Mouse (Mus musculus): ENCODE results near the gene Grik4.

Gene Grik4

DNA sequence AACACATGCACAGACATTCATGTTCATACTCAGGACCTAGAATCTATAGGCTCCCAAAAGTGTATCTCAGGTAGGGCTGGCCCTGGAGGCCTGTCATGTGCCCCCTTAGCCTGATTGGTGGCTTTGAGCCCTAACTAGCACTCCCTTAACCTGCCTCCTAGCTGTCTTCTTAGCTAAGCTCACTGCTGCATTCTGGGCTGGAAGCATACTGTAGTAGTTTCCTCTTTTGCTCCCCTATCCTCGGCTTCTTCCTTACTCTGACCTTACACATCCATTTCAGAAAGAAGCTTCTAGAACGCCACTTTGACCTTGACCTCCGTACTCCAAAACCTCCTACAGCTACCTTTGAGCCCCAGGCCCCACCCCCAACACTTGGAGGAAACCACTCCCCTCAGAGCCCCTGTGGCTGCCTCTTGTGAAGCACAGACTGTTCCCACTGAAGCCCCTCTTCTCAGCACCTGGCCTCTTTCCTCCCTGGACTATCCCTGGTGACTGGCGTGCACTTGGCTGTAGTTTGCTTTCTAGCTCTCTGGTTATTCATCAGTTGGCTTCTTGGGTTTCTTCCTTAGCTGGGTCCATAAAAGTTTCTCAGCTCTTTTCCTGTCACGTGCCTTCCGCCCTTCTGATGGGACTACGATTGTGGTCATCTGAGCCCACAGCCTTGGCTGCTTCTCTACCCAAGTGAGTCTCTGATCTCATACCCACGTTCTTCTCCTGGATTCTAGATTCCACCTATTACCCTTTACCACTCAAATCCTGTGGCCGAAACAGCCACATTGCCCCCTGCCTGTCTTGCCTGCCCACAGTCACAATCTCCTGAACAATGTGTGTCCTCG is 84.1 kb downstream of the Grik4 start:
- no peak for DNase-seq (ENCODE audit: low read depth, low spot score)

DNA sequence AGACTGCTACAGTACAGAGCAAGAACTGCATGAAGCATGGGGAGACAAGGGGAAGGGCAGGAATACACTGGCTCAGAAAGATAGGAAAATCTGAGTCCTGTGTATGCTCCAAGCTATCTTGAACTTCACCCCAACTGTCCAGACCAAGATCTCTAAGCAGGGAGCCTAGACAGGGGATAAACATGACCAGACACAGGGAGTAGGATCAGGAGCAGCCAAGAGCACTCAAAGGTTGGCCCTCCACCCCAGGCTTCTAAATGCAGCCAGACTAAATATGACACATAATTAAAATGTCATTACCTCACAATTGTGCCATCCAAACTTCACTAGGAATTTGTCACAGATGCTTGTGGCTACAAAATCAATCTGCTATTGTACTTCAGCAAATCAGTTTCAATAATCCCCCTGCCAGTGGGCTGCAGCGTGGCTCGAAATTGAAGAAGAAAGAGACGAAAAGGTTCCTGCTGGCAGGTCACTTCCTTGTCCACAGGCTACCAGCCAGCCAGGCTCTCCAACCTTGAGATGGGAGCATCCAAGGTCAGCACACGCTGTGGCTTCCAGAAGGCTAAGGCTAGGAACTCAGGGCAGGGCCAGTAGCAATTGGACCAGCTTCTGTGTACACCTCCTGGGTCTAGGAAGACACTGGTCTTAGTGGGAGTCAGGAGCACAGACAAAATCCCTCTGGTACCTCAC is 85.1 kb downstream of the Grik4 start:
- no peak for DNase-seq (ENCODE audit: low read depth, low spot score)

DNA sequence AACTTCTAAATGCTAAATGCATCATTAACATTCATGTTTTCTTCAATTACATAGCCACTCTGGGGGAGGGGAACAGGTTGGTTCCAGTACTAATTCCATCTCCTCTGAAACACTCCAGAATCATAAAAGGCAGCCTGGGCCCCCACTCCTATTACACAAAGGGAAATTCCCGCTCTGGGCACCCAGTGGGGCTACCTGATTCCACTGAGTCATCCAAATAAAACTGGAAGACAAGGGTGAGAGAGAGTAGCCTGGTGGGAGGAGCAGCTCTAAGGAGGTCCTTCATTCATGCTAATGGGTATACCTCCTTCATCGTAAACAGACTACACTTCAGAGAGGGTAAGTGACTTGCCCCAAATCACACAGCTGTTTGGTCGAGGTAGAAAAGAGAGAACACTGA is 85.7 kb downstream of the Grik4 start:
- no peak for DNase-seq (ENCODE audit: low read depth, low spot score)

DNA sequence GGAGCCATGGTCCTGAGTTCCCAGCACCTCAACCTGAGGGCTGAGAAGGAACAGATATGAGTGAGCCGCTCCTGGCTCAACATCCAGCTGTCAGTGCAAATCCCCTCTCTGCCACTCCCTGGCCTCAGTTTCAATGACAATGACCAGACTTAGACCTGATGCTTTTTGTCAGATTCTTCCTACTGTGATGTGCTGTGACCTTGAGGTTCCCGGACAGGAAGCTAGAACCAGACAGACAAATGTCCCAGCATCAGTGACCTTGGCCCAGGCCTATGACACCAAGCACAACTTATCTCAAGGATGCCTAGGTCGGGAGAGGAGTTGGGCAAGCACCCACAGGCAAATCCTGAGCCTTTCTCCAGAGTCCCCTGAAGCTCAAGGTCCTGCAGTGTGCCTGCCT is 86.5 kb downstream of the Grik4 start:
- DNase-seq (ENCODE audit: low read depth, low spot score) = no peak

DNA sequence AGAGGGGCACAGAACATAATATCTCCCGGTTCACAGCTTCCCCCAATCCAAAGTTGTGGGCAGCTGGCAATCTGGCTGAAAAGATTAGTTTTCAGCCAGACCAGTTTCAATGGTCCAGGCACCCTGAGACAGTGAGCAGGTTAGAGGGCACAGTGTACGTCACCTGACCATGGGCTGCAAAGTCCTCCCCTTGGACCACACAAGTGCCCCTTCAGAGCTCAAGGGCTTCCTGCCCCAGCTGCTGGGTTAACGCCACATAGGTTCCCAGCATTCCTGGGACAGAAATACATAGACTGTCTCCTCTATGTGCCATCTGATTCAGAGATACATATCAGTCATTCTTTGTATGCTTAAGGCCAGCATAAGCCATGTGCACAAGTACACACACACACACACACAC is 91.2 kb downstream of the Grik4 start:
- DNase-seq (ENCODE audit: low read depth, low spot score) = no peak

DNA sequence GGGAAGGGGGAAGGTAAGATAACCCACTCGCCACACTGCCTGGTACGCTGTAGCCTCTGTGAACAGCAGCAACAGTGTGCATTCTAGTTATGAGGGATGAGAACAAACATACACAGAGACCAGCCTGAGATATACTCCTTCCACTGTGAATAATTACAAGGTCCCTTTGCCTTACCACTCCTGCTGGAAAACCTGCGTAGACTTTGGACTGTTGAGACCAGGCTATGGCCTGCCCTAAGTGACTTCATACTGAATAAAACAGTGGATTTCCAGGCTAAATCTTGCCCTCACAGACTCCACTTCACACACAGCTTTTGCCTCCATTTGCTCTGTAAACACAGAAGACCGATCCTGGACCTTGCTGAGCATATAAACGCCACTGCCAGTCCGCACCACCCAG is 94.2 kb downstream of the Grik4 start:
- DNase-seq (ENCODE audit: low read depth, low spot score) = no peak

DNA sequence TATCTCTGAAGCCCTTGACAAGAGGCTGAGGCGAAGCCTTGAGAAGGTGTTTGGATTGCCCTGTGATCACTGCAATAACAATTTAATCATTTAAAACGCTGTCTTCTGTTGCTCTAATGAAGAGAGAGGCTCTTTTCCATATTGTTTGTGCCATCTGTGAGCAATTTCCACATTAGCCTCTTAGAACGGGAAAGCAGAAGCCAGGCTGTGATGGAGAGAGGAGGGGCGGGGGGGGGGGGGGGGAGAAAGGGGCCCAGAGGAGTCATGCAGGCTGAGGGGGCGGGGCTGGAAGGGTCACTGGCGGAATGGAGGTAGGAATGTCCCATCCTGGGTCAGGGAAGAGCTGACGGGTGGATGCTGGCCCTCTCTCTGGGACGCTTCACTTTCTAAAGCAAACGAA is 96.2 kb downstream of the Grik4 start:
- no peak for DNase-seq (ENCODE audit: low read depth, low spot score)

DNA sequence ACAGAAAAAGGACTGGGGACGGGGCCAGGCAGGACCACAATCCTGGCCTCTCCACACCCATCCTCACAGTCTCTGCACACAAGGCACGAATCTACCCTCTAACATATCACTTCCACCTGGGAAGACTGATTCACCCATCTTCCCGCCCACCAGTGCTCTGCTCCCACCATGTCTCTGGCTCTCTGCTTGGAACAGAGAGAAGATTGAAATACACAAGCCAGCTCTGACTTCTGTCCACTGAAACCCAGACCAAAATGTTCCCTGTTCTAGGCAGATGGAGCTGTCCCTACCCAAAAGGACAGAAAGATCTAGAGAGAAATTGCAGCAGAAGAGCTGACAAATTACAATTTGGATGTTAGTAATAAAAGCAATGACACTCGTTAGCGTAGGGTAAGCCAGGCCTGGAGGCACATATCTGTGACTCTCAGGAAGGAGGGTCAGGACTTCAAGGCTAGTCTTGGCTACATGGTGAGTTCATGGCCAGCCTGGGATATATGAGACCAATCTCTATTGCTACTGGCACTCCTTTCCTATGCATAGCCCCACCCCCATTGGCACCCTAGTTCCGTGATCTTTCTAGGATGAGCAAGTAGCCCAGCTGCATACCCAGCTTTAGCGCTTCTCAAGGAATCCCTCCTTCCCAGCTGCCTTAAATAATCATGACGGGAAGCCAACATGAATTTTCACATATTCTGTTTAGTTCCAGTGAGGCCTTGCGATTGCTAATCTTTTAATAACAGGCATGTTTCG is 97.4 kb downstream of the Grik4 start:
- DNase-seq (ENCODE audit: low read depth, low spot score) = no peak

DNA sequence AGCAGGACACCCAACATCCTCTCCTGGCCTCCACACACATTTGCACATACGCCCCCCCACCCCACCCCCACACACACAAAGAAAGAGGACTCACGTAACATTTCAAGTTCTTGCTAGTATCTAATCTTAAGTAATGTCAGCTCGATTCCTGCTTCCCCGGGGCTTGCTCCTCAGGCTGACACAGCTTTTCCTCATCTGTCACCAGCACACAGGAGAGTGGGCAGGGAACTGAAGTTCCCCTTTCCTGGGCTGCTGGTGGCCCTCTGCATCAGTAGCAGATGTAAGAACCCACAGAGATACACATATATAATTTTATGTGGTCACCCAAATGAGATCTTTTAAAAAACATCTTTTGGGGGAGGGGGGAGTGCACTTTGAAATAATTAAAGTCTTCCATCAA is 98.2 kb downstream of the Grik4 start:
- DNase-seq (ENCODE audit: low read depth, low spot score) = no peak

DNA sequence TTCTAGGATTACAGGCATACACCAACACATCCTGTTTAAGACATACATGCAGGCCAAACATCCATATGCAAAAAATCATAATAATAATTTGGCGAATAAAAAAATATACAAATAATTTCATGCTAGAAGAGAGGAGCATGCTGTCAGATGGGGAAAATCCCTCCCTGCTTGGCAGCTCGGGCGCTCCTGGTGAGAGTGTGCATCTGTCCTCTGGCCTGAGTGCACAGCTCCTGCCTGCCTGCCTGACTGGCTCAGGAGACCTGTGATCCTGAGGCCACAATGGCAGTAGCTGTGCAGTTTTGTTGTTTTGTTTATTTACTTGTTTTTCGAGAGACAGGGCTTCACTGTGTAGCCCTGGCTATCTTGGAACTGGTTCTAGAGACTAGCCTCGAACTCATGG is 100.0 kb downstream of the Grik4 start:
- no peak for DNase-seq (ENCODE audit: low read depth, low spot score)

DNA sequence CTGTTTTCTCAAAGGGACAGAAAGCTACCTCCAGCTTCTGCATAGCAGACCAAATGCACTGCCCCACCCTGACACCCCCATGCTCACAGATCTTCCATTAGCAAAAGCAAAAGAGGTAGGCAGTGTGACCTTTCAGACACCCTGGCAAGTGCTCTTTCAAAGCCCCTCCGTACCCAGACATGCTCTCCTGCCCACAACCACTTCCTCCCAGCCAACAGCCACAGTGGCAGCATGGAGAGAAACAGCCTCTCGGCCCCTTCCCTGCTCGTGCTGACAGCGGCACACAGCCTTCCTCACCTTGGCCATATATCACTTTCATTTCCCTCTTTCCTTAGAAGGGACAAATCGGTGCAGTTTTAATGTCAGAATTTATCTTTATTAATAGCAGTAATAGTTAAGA is 106.0 kb downstream of the Grik4 start:
- DNase-seq (ENCODE audit: low read depth, low spot score) = no peak

DNA sequence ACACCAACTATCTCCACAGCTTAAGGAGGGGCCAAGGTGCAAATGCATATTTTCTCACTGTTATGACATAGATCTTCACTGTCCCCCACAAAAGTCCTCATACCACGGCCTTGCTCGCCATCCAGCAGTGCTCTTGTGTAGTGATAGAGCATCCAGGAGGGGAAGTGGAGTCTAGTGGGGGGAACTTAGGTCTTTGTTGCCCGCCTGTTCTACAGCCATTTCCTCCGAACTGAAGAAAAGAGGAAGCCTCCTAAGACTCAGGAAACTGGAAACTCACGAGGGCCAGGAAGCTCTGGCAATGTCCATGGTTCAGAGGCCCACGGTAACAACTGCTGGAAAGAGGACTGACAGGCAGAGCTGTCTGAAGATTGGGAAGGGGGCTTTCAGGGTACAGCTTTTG is 106.8 kb downstream of the Grik4 start:
- DNase-seq (ENCODE audit: low read depth, low spot score) = no peak

DNA sequence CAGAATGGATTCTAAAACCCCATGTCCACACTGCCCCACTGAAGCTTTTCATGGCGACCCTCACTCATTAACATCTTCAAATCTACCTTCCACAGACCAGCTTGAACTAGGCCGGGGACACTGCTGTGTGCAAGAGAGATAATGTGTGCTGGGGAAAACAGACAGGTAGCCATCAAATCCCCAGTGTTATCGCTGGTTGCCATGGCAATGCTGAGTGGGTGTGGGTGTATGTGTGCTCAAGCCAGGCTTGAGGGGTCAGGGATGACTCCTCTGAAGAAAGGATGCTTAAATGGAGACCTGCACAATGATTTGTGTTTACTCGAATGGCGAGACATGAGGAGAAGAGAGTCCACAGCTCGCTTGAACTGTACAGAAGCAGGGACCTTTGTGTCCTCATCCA is 112.7 kb downstream of the Grik4 start:
- no peak for DNase-seq (ENCODE audit: low read depth, low spot score)

DNA sequence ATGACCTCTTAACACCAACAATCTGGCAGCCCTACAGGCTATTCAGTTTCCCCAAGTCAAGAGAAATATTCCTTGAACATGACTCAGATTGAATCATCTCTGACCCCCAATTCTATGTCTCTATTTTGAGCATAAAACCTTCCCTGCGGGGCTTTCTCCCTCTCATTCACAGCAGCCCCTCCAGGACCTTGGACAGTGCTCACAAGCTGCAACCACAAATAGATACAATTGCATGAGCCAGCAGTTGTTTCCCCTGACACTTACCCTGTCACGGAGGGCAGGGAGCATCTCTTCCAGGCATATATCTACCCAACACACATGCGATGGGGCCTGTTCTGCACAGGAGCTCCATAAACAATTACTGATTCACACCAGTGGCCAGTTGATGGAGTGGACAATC is 125.0 kb downstream of the Grik4 start:
- DNase-seq (ENCODE audit: low read depth, low spot score) = no peak

DNA sequence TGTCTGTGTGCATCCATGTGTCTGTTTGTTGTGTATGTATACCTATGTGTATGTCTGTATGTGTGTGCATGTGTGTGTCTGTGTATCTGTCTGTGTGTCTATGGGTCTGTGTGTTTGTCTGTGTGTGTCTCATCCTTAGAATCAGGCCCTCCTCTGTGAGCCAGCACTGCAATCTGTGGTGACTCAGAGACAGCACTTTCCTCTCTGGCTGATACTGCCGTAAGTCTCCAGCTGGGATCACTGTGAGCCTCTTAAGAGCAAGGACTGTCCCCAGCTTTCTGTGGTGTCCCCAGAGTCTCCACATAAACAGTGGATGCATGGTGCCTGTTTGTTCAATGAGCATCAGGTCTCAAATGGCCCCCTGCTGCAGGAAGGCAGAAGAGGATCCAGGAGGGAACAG is 127.5 kb downstream of the Grik4 start:
- no peak for DNase-seq (ENCODE audit: low read depth, low spot score)

DNA sequence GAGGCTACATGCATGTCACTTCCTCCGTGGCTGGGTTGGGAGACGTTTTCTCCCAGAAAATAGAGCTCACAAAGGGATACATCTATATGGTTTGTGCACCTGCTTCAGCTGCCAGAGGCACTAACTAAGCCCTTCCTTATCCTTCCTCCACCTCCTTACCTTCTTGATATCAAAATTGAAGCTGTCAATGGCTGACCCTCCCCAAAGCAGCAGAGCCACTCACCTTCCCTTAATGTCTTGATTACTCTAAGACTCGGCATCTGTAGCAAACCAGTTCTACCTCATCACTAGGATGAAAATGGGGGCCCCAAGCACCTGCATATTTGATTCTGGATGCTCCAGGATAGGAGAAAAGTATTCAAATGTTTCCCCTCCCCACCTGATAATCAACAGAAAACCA is 135.1 kb downstream of the Grik4 start:
- no peak for DNase-seq (ENCODE audit: low read depth, low spot score)

DNA sequence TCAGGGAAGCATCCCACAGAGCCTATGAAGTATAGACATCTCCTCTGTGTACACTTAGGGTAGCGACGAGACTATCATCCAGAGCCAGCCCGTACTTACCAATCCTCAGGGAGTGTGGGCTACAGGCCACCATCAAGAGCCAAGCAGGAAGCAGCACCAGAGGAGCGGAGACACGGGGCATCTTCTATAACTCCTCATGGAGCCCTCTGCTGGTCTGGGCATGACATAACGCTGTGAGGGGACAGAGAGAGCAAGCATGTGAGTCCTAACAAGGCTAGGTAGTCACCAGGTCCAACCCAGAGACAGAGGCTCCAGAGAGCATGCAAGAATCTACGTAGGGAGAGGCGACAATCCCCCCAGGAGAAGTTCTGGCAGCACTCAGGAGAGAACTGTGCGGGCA is 135.9 kb downstream of the Grik4 start:
- DNase-seq (ENCODE audit: low read depth, low spot score) = no peak

DNA sequence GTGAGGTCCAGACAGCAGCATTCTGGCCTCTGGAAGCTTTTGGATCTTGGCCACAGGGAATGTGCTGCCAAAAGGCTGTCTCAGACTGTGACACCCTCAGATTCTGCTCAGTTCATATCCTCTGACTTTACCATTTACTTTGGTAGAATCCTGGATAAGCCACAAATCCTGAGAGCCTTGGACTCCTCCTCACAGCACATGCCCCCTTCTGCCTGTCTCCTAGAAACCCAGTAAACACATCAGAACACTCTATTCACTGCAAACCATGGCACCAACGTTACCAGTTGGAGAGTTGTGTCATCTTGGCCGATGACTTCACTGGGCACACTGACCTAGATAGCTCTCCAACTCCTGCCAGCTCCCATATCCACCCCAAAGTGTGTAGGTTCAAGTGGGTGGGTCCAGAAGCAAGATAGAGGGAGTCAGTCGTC is 141.2 kb downstream of the Grik4 start:
- DNase-seq (ENCODE audit: low read depth, low spot score) = no peak

DNA sequence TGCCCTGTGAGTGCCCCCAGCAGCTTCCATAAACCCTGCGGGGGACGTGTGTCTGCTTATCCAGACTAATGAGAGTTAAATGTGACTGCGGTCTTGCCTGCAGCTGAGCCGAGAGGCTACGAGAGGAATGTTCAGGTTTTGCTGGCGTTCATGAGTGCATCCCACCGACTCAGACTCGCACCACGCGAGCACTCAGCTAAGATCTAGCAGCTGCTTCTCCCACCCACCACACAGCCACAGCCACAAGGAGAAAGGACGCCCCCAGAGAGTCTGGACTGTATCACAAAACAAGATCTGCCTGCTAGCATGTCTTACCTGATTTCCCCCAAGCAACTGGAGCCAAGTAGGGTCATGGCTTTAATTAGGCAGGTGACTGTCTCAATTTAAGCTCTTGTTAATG is 142.4 kb downstream of the Grik4 start:
- no peak for DNase-seq (ENCODE audit: low read depth, low spot score)

DNA sequence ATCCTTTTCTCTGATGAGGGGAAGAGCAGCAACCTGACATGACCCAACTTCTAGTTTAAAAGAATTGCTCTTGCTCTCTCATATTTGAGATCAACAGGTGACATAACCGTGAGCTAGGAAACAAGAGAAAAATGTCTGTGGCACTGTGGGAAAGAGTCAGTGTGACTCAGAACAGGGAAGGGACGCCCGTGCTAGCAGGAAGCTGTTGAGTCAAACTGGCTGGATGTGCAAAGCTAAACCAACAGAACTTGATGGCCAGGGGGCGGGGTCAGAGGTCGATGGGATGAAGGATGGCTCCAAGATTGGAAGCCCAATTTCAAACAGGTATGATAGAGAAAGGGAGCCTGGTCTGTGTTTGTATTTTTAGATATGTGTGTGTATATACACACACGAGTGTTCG is 144.2 kb downstream of the Grik4 start:
- DNase-seq (ENCODE audit: low read depth, low spot score) = no peak

DNA sequence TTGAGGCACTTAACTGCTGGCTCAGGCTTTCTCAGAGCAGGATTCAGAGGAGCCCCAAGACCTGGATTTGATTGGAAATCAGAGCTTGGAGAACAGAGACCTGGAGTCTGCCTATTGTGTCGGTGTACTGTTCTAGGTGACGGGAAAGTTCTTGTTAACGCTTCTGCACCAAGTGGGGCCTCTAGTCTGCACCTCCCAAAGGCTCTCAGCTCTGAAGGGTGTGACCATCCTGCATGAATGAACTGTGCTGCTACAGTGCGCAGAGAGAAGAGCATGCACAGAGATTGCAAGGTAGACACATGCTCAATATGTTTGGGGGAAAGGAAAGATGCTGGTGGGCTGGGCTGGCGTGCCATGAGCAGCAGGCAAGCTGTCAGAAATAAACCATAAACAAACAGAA is 144.6 kb downstream of the Grik4 start:
- no peak for DNase-seq (ENCODE audit: low read depth, low spot score)

DNA sequence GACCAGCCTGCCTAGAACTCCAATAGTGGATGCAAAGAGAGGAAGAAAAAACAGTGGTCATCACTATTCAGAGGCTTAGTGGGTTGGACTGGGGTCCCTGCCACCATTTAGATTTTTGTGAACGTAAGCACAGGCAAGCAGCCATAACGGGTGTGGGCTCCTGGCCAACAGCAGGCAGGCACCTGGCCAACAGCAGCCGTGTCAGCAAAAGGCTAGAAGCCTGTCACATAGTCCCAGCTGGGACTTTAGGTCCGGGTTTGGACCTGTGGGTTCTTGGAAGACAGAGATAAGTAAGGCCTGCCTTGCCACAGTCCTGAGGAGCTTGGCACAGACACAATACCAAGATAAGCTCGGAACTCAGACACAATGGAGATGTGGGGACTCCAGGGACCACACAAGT is 145.1 kb downstream of the Grik4 start:
- no peak for DNase-seq (ENCODE audit: low read depth, low spot score)

DNA sequence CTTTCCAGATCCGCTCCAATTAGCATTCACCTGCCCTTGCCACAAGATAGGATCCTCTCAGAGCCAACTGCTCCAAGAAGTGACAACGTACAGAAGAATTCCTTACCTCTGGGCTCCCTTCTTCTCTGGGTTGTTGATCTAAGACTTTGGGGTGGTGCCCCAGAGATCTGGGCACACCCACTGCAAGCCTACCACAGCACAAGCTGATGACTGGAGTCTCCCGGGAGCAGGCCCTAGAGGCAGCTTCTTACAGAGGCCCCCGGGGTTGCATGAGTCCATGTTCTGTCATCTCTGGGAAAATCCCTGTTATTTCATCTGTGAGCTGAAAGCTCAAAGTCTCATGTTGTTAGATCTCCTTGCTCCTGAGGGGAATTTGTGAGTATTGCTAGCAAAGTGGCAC is 146.0 kb downstream of the Grik4 start:
- no peak for DNase-seq (ENCODE audit: low read depth, low spot score)
